Mouse (Mus musculus) thymus, adult 2 months (tissue): ENCODE measurements around the gene Lrrc47. TPM values are rescaled to one million over a fixed set of nuclear protein-coding genes. Genes with fewer than 3 reads are reported as not detected.

Source experiments
- DNase-seq: peaks from one replicate; pipeline ENCODE4 v3.0.0; 2021
- H3K27ac ChIP-seq: fragments of 200-500 bp; 2 replicates; pipeline ENCODE4 v1.5.1; 2012; ENCODE audit warnings: low read length, control low read depth; ENCODE audit not compliant: control insufficient read depth, insufficient read depth
- H3K27me3 ChIP-seq: fragments of 200-500 bp; 2 replicates; pipeline ENCODE4 v1.6.1; 2012; ENCODE audit warnings: mild to moderate bottlenecking, low read length, moderate library complexity, mixed read lengths; ENCODE audit not compliant: control insufficient read depth, insufficient read depth
- H3K36me3 ChIP-seq: fragments of 200-500 bp; 2 replicates; pipeline ENCODE4 v1.6.1; 2012; ENCODE audit warnings: mild to moderate bottlenecking, low read length, moderate library complexity; ENCODE audit not compliant: control insufficient read depth, insufficient read depth
- H3K4me1 ChIP-seq: fragments of 200-500 bp; replicated peaks from 2 replicates; pipeline ENCODE4 v1.6.1; 2012; ENCODE audit warnings: low read length; ENCODE audit not compliant: control insufficient read depth, insufficient read depth
- H3K4me3 ChIP-seq: fragments of 200-500 bp; 2 replicates; pipeline ENCODE4 v1.5.1; 2012; ENCODE audit warnings: mild to moderate bottlenecking, low read length, control low read depth, moderate library complexity; ENCODE audit not compliant: control insufficient read depth, insufficient read depth
- CTCF ChIP-seq: fragments of 200-500 bp; IDR thresholded peaks from 2 replicates; pipeline ENCODE4 v1.5.1; 2012; ENCODE audit warnings: mild to moderate bottlenecking, control low read depth, low read length, moderate library complexity, borderline replicate concordance; ENCODE audit not compliant: control insufficient read depth, poor library complexity, insufficient read depth; ENCODE audit errors: extremely low read depth
- POLR2A ChIP-seq: fragments of 200-500 bp; IDR thresholded peaks from 2 replicates; pipeline ENCODE4 v1.6.1; 2012; ENCODE audit warnings: mild to moderate bottlenecking, low read length, control low read depth, moderate library complexity; ENCODE audit not compliant: control insufficient read depth, poor library complexity, insufficient read depth; ENCODE audit errors: extremely low read depth
- WGBS: fragments of 180-500 bp; shearing (Covaris S2); methylation state at CpG from one replicate; pipeline ENCODE4 v1.1.7; 2018; 5-methylcytosine and 5-hydroxymethylcytosine counted together
- polyA plus RNA-seq: library from polyadenylated mRNA; depleted of rRNA; stranded (reverse); fragments of >200 nt; gene quantifications from 2 replicates; pipeline ENCODE4 v1.2.3, GENCODE M21; 2012; rRNA removed

Gene Lrrc47
- polyA plus RNA-seq, 1 experiment = 118 TPM

DNA sequence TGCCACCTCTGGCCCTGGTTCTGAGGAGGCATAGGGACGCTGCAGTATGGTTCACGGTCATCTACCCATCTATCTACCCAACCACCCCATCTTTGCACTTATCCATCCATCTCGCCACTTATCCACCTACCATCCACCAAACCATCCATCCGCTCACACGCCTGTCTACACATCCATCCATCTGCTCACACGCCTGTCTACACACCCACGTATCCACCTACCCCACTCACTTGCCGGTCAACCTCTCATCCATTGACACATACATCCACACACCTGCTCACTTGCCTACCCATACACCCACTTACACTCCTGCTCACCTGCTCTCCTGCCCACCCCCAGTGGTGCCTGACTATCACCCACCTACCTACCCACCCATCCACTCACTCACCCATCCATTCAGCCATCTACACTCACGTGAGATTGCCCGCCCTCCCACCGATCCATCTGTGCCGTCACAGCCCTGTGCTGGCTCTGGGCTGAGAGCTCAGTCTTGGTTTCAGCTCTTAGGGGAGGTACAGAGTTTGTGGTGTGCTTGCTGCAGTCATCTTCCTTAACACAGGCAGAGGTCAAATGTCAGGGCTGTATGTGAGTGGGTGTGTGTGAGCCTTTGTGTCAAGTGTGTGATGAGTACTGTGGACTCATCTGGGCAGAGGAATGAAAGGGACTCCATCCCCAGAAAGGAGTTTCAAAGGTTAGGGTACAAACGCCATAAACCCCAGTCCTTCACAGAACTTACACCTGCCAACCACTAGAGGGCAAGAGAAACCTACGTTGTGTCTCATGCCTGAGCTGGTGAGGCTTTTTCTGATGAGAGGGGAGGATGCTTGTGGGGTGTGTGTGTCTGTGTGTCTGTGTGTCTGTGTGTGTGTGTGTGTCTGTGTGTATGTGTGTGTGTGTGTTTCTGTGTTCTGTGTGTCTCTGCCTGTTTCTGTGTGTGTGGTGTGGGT is 53.6 kb downstream of the Lrrc47 start:
- Histone ChIP-seq H3K27ac (no peak overlapping the region), H3K4me1 (no peaks in the 10 kb centered on the region), H3K4me3 (no peak overlapping the region), H3K27me3 (no peaks in the 10 kb centered on the region), H3K36me3 (no peaks in the 10 kb centered on the region)
- peak; percentile 9 for DNase-seq
- WGBS = 64% methylated on average over 14 of the region's 14 CpGs
- TF ChIP-seq CTCF (no peak), POLR2A (no peak)

DNA sequence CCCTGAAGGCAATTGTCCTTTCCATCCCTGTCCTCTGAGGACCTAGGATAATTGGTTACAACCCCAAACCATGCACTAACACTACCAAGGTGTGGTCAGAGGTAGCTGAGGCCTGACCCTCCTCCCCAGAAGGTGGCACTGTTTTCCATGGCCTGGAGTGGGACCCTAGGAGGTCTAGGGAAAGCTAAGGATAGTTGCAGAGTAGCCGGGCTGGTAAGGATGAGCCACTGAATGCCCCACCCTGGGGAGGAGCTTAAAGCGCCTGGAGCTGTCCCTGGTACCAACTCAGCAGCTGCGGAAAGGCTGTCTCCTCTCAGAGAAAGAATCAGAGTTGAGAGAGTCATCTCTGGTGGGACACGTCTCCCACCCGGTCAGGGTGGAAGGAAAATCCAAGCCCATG is 59.4 kb downstream of the Lrrc47 start:
- Histone ChIP-seq H3K27me3 (no peaks in the 10 kb centered on the region), H3K27ac (no peak overlapping the region), H3K4me1 (no peaks in the 10 kb centered on the region), H3K4me3 (no peak overlapping the region), H3K36me3 (no peaks in the 10 kb centered on the region)
- TF ChIP-seq POLR2A = no peak
- no peak for TF ChIP-seq CTCF
- WGBS = 2% methylated on average over 5 of the region's 5 CpGs
- no peak for DNase-seq

Other genes with a start within 250 kb of the Lrrc47 start
- gene A430005L14Rik, start 54.5 kb upstream of the Lrrc47 start, polyA plus RNA-seq = 39.8 and 44.0 TPM in 2 replicates
- 50.1 and 54.6 TPM in 2 replicates for gene Dffb, start 36.6 kb upstream of the Lrrc47 start, polyA plus RNA-seq
- 24.5 and 24.6 TPM in 2 replicates for gene Cep104, start 36.5 kb upstream of the Lrrc47 start, polyA plus RNA-seq
- gene Smim1, start 14.5 kb downstream of the Lrrc47 start, polyA plus RNA-seq = 12.0 and 24.3 TPM in 2 replicates
- gene Ccdc27, start 30.9 kb downstream of the Lrrc47 start, polyA plus RNA-seq = 0.05 and 0.08 TPM in 2 replicates
- 1.0 and 1.4 TPM in 2 replicates for gene Trp73, start 128.5 kb downstream of the Lrrc47 start, polyA plus RNA-seq
- 64.7 and 69.3 TPM in 2 replicates for gene Wrap73, start 130.6 kb downstream of the Lrrc47 start, polyA plus RNA-seq
- gene Tprgl, start 148.9 kb downstream of the Lrrc47 start, polyA plus RNA-seq = 227 and 244 TPM in 2 replicates
- gene Megf6, start 159.0 kb downstream of the Lrrc47 start, polyA plus RNA-seq = 11.0 and 19.0 TPM in 2 replicates